ENCODE assay signal across 13 mouse cellular contexts in the genomic region with DNA sequence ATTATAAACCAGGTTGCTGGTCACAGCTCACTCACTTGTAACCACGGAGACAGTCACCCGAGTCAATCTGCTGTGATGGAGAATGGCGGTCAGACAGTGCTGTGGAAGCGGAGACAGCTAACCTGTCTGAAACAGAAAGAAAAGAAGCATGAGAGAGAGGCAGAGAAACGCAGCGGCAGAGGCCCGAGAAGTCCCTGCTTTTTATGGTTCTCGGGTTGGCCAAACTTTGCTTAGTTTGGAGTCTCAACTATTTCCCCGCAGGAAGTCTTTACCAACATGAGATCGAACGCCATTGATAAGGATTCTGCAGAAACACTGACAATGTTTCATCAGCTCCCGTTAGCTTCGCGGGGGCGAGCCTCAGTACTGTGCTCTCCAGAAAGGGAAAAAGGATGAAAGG. TPM values are rescaled to one million over a fixed set of nuclear protein-coding genes. Genes with fewer than 3 reads are reported as not detected.
DNase-seq lines count a peak whose midpoint lies in the region; ATAC-seq and TF ChIP-seq lines count a peak whose summit lies in the region.
"Had no signal": no experiment of that assay in that cellular context is flagged by ENCODE, and none has a peak within 500 bp of the region (broad histone marks: within the 10 kb centered on the region; RNA-seq: fewer than 3 reads in every experiment).

No protein-coding gene starts in this region.

- no peaks in the 10 kb centered on the region for H3K36me3 ChIP-seq in kidney, postnatal 0 days (ENCODE audit: insufficient read depth, low read length)
- H3K36me3 ChIP-seq in E14TG2a.4 (ENCODE audit: insufficient read depth, low read length) = no peaks in the 10 kb centered on the region
- no peaks in the 10 kb centered on the region for H3K36me3 ChIP-seq in liver, embryonic 15.5 days (replicated peaks)
- H3K36me3 ChIP-seq in midbrain, embryonic 13.5 days = no peaks in the 10 kb centered on the region

- 57% methylated on average over 15 of the region's 15 CpGs for WGBS in kidney, postnatal 0 days
- WGBS in liver, embryonic 15.5 days (ENCODE audit: insufficient replicate concordance) = 23% methylated on average over 15 of the region's 15 CpGs
- WGBS in midbrain, embryonic 13.5 days = 86% methylated on average over 15 of the region's 15 CpGs

- H3K27me3 ChIP-seq in kidney, postnatal 0 days (ENCODE audit: insufficient read depth, low read length) = no peaks in the 10 kb centered on the region
- H3K27me3 ChIP-seq in E14TG2a.4 (ENCODE audit: insufficient read depth, low read length) = peaks cover 5% of the 10 kb centered on the region; the same call in 1 of the 2 replicates
- H3K27me3 ChIP-seq in liver, embryonic 15.5 days = no peaks in the 10 kb centered on the region
- H3K27me3 ChIP-seq in midbrain, embryonic 13.5 days = no peaks in the 10 kb centered on the region

- H3K4me1 ChIP-seq in kidney, postnatal 0 days (replicated peaks; ENCODE audit: insufficient read depth, low read length) = peaks cover 11% of the 10 kb centered on the region
- H3K4me1 ChIP-seq in E14TG2a.4 (replicated peaks; ENCODE audit: low read depth, low read length) = peaks cover 56% of the 10 kb centered on the region
- peaks cover 23% of the 10 kb centered on the region for H3K4me1 ChIP-seq in liver, embryonic 15.5 days (replicated peaks)
- H3K4me1 ChIP-seq in midbrain, embryonic 13.5 days (replicated peaks) = peaks cover 18% of the 10 kb centered on the region

- no peak for DNase-seq in kidney, postnatal 0 days (ENCODE audit: low spot score)
- DNase-seq in kidney, adult 11 months = no peak
- no peak for DNase-seq in frontal cortex, adult 2 months (ENCODE audit: extremely low spot score in 1 of 2, low spot score in 1 of 2)
- DNase-seq: adrenal gland, adult 8-10 months; cerebellum, adult 2 months; layer of hippocampus, adult 9-11 months; right cerebral cortex, postnatal 25 days; thymus, postnatal 25 days had no signal

- H3K9ac ChIP-seq in kidney, postnatal 0 days (ENCODE audit: low read depth, low read length) = no peak overlapping the region
- H3K9ac ChIP-seq in liver, embryonic 15.5 days = no peak overlapping the region
- H3K9ac ChIP-seq in midbrain, embryonic 13.5 days (replicated peaks) = no peak overlapping the region

- H3K27ac ChIP-seq in kidney, postnatal 0 days = 0 out of 2 replicates have a peak overlapping the region, but pooled peaks have one; percentile 31
- no peak overlapping the region for H3K27ac ChIP-seq in liver, embryonic 15.5 days (replicated peaks)
- no peak overlapping the region for H3K27ac ChIP-seq in midbrain, embryonic 13.5 days
- H3K27ac ChIP-seq: macrophage had no signal

- no peak for TF ChIP-seq CTCF in kidney, postnatal 0 days (IDR thresholded peaks at IDR 0.05; ENCODE audit: low read depth)
- TF ChIP-seq CTCF in E14TG2a.4 (conservative IDR thresholded peaks at IDR 0.05; ENCODE audit: low read length) = no peak

- ATAC-seq in kidney, postnatal 0 days (replicated peaks; ENCODE audit: low FRiP score, low read depth) = no peak
- ATAC-seq in common myeloid progenitor, adult 5-6 weeks (replicated peaks; ENCODE audit: low read depth, poor library complexity, severe bottlenecking) = peak; percentile 31; the same call in 1 of the 2 replicates
- no peak for ATAC-seq in liver, embryonic 15.5 days (ENCODE audit: insufficient read depth)
- ATAC-seq in midbrain, embryonic 13.5 days = no peak

- no peak overlapping the region for H3K4me2 ChIP-seq in kidney, postnatal 0 days (ENCODE audit: low read length)
- H3K4me2 ChIP-seq in liver, embryonic 15.5 days = peak overlapping the region; percentile 55
- H3K4me2 ChIP-seq in midbrain, embryonic 13.5 days (replicated peaks) = no peak overlapping the region

- no peaks in the 10 kb centered on the region for H3K9me3 ChIP-seq in kidney, postnatal 0 days (replicated peaks; ENCODE audit: low read length)
- no peaks in the 10 kb centered on the region for H3K9me3 ChIP-seq in E14TG2a.4 (ENCODE audit: low read length)
- H3K9me3 ChIP-seq in liver, embryonic 15.5 days (replicated peaks) = no peaks in the 10 kb centered on the region
- H3K9me3 ChIP-seq in midbrain, embryonic 13.5 days = no peaks in the 10 kb centered on the region

- H3K4me3 ChIP-seq in kidney, postnatal 0 days (replicated peaks; ENCODE audit: low read depth, low read length) = no peak overlapping the region
- H3K4me3 ChIP-seq in E14TG2a.4 (replicated peaks; ENCODE audit: low read length) = peak overlapping the region; percentile 8
- H3K4me3 ChIP-seq in liver, embryonic 15.5 days (replicated peaks) = peak overlapping the region; percentile 11; the same call in 1 of the 2 replicates
- H3K4me3 ChIP-seq in midbrain, embryonic 13.5 days (replicated peaks) = no peak overlapping the region

RNA-seq across cellular contexts. Expression of a gene that starts 29.0 kb away (rescaled TPM):
- 32.4 and 39.8 TPM in 2 replicates for polyA plus RNA-seq in kidney, postnatal 0 days (2015; fragmentation: Nextera tagmentation; extraction: Ambion mirVana)
- 107 and 115 TPM in 2 replicates for total RNA-seq in common myeloid progenitor, adult 5-6 weeks (2017)
- polyA plus RNA-seq in liver, embryonic 15.5 days (2015; fragmentation: Nextera tagmentation; extraction: Ambion mirVana) = 18.4 and 23.3 TPM in 2 replicates
- 90.5 and 94.4 TPM in 2 replicates for polyA plus RNA-seq in frontal cortex, adult 2 months (2012; rRNA removed)
- polyA plus RNA-seq in midbrain, embryonic 13.5 days (2015; fragmentation: Nextera tagmentation; extraction: Ambion mirVana) = 6.3 and 7.3 TPM in 2 replicates

Comparison
In these comparisons a context has a peak if more than half of its experiments do, and no peak if none do; other contexts are left out.
1. H3K4me3 ChIP-seq: peak in E14TG2a.4 (single experiment) and liver, embryonic 15.5 days (single experiment); none in kidney, postnatal 0 days (single experiment) and midbrain, embryonic 13.5 days (single experiment).